Mouse (Mus musculus) forebrain, embryonic 13.5 days (tissue): ENCODE results near the gene Kcng3. TPM values are rescaled to one million over a fixed set of nuclear protein-coding genes. Genes with fewer than 3 reads are reported as not detected.

Experiments
- ATAC-seq: fragments of 200-750 bp; cut with Nextera tagmentation; 2 replicates; pipeline ENCODE4 v1.8.0; 2017
- H3K27ac ChIP-seq: fragments of 300-500 bp; sonication (generic); 2 replicates; pipeline ENCODE4 v1.5.1; 2015; ENCODE audit warnings: inconsistent platforms, mild to moderate bottlenecking, moderate library complexity
- H3K27me3 ChIP-seq: fragments of 300-500 bp; sonication (generic); 2 replicates; pipeline ENCODE4 v1.6.1; 2015; ENCODE audit warnings: mild to moderate bottlenecking, inconsistent platforms
- H3K36me3 ChIP-seq: fragments of 300-500 bp; sonication (generic); 2 replicates; pipeline ENCODE4 v1.6.1; 2015; ENCODE audit warnings: mild to moderate bottlenecking, inconsistent platforms; ENCODE audit not compliant: poor library complexity, severe bottlenecking
- H3K4me1 ChIP-seq: fragments of 300-500 bp; sonication (generic); 2 replicates; pipeline ENCODE4 v1.6.1; 2015; ENCODE audit warnings: inconsistent platforms
- H3K4me2 ChIP-seq: fragments of 300-500 bp; sonication (generic); 2 replicates; pipeline ENCODE4 v1.6.1; 2015; ENCODE audit warnings: inconsistent platforms, mild to moderate bottlenecking, moderate library complexity
- H3K4me3 ChIP-seq: fragments of 300-500 bp; sonication (generic); 2 replicates; pipeline ENCODE4 v1.5.1; 2015; ENCODE audit warnings: mild to moderate bottlenecking, inconsistent platforms
- H3K9ac ChIP-seq: fragments of 300-500 bp; sonication (generic); 2 replicates; pipeline ENCODE4 v1.6.1; 2015; ENCODE audit warnings: mild to moderate bottlenecking, inconsistent platforms
- H3K9me3 ChIP-seq: fragments of 300-500 bp; sonication (generic); replicated peaks from 2 replicates; pipeline ENCODE4 v1.6.1; 2016; ENCODE audit warnings: inconsistent platforms
- WGBS: fragments of 180-500 bp; shearing (Covaris S2); methylation state at CpG from one replicate; pipeline ENCODE4 v1.1.7; 2015; 5-methylcytosine and 5-hydroxymethylcytosine counted together
- polyA plus RNA-seq: library from polyadenylated mRNA; unstranded; fragments of >200 nt; fragmentation: Nextera tagmentation; extraction: Ambion mirVana; gene quantifications from 2 replicates; pipeline ENCODE4 v1.2.1, GENCODE M21; 2015

Gene Kcng3
- polyA plus RNA-seq = not detected in 2 replicates

DNA sequence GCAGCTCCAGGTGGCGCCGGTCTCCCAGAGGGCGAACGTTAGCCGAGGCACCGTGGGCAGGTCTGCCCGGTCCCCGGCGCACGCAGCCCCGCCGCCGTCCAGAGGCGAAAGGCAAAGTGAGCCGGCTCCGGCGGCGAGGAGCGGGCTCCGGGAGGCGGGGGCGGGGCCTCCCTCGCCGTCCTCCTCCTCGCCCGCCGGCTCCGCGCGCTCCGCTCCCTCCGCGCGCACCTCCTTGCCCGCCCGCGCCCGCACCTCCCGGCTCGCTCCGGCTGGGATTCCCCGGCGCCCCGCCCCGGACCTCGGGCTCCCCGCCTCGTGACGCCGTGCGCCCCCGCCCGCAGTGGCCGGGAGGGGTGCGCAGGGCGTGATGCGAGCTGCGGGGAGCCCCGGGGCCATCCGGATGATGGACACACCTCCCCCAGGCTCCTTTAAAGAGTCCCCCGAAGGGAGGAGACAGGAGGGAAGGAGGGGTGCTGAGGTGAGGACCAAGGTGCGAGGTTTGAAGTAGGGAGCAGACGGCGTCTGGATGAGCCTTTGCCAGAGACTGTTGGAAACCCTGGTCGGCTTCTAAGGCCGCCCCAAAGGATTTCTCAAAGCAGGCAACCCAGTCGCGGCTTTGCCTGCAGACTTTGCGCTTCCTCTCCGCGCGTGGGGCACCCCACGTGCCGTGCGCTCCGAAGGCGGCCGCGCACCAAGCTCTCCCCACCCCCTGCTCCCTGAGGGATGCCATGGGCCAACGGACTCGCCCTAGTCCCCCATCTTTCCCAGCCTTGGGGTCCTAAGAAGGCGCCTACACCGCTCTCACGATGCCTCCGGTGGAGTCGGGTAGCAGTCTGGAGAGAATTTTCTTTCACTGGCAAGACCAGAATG lies at the start of gene Kcng3:
Gene Kcng3 (minus strand): TSS at position 113 of the 870 bp plus-strand sequence.
- under 1% methylated on average over 79 of the region's 86 CpGs for WGBS
- Histone ChIP-seq H3K9me3 (no peaks in the 10 kb centered on the region), H3K4me3 (peak within 1 kb of the TSS; percentile 57), H3K36me3 (no peaks in the 10 kb centered on the region), H3K4me1 (peaks cover 31% of the 10 kb centered on the region), H3K27ac (no peak within 1 kb of the TSS), H3K27me3 (peaks cover 86% of the 10 kb centered on the region), H3K9ac (peak within 1 kb of the TSS; percentile 60), H3K4me2 (peak within 1 kb of the TSS; percentile 83)
- ATAC-seq = peak; percentile 59

DNA sequence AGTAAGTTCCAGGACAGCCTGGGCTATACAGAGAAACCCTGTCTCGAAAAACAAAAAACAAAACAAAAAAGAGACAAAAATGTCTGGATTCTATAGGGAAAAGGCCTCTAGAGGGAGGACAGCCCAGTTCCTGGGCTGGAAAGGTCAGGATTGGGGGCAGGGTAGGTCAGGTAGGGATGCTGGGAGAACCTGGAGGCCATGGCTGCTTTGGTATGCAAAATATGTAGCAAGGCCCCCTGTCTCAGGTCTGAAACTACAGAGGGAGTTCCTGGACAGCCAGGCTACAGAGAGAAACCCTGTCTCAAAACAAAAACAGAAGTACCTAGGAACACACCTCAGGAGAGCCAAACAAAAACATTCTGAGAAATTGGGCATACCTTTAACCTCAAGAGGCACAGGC lies 45.7 kb upstream of the Kcng3 start:
- Histone ChIP-seq H3K4me3 (no peak overlapping the region), H3K9ac (no peak overlapping the region), H3K27ac (no peak overlapping the region), H3K27me3 (no peaks in the 10 kb centered on the region), H3K4me2 (no peak overlapping the region), H3K36me3 (no peaks in the 10 kb centered on the region), H3K4me1 (no peaks in the 10 kb centered on the region), H3K9me3 (no peaks in the 10 kb centered on the region)
- no peak for ATAC-seq
- WGBS = 80% methylated on average over 1 of the region's 1 CpGs

DNA sequence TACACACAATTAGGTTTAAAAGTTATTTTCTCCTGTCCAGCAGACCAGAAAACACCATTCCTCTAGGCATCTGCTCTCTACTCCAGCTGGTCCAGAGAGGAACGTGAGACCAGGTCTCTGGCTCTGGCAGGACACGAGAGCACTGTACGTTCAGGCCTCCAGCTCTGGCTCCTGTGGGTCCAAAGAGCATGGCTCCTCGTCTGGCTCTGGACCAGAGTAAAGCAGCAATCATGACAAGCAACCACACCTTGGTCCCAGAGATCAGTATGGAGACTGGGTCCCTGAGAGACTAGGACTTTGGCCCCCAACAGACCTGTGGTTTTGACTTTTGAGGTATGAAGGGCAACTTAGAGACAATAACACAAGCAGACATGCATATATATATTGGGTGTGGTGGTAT lies 41.0 kb upstream of the Kcng3 start:
- Histone ChIP-seq H3K4me3 (no peak overlapping the region), H3K4me2 (no peak overlapping the region), H3K9ac (no peak overlapping the region), H3K27ac (no peak overlapping the region), H3K36me3 (no peaks in the 10 kb centered on the region), H3K27me3 (no peaks in the 10 kb centered on the region), H3K9me3 (no peaks in the 10 kb centered on the region), H3K4me1 (no peaks in the 10 kb centered on the region)
- 93% methylated on average over 4 of the region's 4 CpGs for WGBS
- ATAC-seq = no peak

DNA sequence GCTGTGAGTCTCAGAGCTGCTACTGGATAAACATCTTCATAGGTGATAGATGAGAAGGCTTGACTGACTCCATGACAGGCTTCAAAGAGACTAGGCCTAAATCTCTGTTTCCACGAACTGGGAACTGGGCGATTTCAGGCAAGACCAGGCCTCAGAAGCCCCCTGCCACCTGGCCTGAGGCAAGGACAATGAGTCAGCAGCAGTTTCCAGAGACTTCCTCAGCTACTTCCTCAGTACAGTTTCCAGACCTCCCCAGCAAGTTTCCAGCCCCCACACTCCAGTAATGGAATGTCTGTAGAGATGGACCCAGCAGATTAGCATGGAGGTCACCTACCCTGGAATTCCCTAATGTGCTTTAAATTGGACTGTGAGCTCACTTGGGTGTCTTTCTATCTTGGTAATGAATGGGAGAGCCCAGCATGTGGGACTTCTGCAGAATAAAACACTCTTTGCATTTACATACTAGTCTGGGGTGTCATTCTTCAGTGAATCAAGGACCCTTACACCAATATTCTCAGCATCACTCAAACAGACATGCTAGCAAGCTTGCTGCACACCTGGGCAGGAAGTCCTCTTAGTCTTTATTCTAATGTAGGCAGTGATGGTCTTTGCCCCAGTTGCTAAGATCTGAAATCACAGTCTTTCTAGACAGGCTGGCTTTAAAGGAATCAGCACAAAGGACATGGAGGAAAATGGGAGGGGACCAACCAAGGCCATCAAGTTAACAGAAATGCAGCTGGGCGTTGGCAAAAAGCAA lies 36.4 kb upstream of the Kcng3 start:
- no peak overlapping the region for H3K9ac ChIP-seq
- no peaks in the 10 kb centered on the region for H3K36me3 ChIP-seq
- H3K9me3 ChIP-seq = 0 out of 2 replicates have a peak, but pooled peaks cover 3% of the 10 kb centered on the region
- 87% methylated on average over 3 of the region's 3 CpGs for WGBS
- no peaks in the 10 kb centered on the region for H3K27me3 ChIP-seq
- no peak overlapping the region for H3K4me2 ChIP-seq
- H3K4me3 ChIP-seq = no peak overlapping the region
- H3K4me1 ChIP-seq = no peaks in the 10 kb centered on the region
- no peak for ATAC-seq
- no peak overlapping the region for H3K27ac ChIP-seq

DNA sequence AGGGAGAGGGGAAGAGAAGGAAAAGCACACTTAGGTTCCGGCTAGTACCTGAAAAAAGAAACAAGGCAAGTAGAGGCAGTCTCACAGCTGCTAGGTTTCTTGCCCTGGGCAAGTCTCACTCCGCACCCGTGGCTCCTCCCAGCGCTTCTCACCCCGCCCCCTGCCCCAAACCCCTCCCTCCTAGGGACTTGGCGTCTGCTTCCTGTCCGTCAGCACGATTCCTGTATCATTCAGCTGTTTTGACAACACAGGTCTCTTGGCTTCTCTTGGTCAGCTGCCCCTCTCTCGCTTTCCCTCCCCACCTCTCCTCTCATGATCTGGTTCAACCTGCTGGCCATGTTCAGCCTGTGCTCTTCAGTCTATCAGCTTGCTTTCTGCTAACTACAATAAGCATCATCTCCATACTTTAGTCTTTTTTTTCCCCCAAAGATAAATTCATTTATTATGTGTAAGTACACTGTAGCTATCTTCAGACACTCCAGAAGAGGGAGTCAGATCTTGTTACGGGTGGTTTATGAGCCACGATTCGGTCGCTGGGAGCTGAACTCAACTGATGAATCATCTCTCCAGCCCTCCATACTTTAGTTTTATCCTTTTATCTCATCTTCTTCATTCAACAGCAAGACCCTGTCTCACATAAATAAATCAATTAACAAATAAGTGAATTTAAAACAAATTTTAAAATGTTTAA lies 35.0 kb upstream of the Kcng3 start:
- WGBS = 83% methylated on average over 13 of the region's 13 CpGs
- no peak overlapping the region for H3K9ac ChIP-seq
- H3K4me2 ChIP-seq = no peak overlapping the region
- H3K27ac ChIP-seq = no peak overlapping the region
- 0 out of 2 replicates have a peak, but pooled peaks cover 3% of the 10 kb centered on the region for H3K9me3 ChIP-seq
- H3K4me1 ChIP-seq = no peaks in the 10 kb centered on the region
- no peak for ATAC-seq
- H3K36me3 ChIP-seq = no peaks in the 10 kb centered on the region
- H3K27me3 ChIP-seq = no peaks in the 10 kb centered on the region
- H3K4me3 ChIP-seq = no peak overlapping the region

DNA sequence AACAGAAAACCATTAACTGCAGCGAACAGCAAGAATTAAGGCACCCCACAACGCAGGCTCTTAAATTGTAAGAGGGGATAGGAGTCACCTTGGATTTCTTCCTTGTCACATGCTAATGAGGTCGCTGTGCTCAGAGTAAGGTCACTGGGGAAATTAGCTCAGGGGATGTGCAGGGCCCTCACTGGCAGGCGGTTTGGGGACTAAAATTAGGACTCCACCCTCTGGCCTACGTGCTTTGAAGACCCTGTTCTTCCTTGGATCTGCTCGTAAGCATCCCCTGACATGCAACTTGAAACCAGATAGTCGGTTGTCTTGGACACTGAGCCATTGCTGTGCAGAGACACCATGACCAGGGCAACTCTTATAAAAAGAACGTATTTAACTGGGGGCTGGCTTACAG lies 33.1 kb upstream of the Kcng3 start:
- H3K4me3 ChIP-seq = no peak overlapping the region
- H3K9ac ChIP-seq = no peak overlapping the region
- 0 out of 2 replicates have a peak, but pooled peaks cover 3% of the 10 kb centered on the region for H3K9me3 ChIP-seq
- H3K27me3 ChIP-seq = no peaks in the 10 kb centered on the region
- ATAC-seq = no peak
- 42% methylated on average over 8 of the region's 8 CpGs for WGBS
- H3K27ac ChIP-seq = no peak overlapping the region
- no peak overlapping the region for H3K4me2 ChIP-seq
- H3K36me3 ChIP-seq = no peaks in the 10 kb centered on the region
- no peaks in the 10 kb centered on the region for H3K4me1 ChIP-seq

DNA sequence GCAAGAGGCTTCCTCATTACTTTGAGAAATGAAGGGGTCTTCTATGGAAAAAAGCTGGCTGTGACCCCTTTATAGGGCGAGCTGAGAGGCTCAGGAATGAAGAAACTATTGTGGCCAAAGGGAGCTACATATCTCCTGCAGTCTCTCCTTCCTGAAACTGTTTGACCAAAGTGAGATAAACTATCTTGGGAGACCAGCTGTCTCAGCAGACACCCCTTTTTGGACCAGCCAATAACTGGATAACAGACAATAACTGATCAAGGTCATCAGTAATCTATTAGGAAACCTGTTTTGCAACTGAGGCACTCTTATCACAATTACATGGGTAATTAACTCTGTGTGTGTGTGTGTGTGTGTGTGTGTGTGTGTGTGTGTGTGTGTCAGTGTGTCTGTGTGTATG lies 27.2 kb upstream of the Kcng3 start:
- Histone ChIP-seq H3K27me3 (no peaks in the 10 kb centered on the region), H3K4me1 (no peaks in the 10 kb centered on the region), H3K9me3 (0 out of 2 replicates have a peak, but pooled peaks cover 3% of the 10 kb centered on the region), H3K36me3 (no peaks in the 10 kb centered on the region), H3K4me3 (no peak overlapping the region), H3K27ac (no peak overlapping the region), H3K4me2 (no peak overlapping the region), H3K9ac (no peak overlapping the region)
- no peak for ATAC-seq
- 57% methylated on average over 1 of the region's 1 CpGs for WGBS

DNA sequence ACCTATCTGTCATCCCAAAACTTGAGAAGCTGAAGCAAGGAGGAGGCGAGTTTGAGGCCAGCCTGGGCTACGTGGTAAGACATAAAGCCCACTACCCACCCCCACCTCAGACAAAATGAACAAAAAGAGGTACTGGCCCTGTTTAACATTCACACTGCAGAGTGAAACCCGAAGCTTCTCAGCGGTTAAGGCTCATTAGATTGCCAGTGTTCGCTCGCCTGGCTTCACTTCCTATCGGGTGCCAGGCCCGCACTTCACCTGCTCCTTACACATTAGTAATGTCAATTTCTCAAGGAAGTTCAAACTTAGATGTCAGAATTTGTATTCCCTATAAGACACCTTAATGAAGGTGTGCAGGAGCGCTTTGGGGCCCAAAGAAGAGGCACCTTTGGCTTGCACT lies 25.7 kb upstream of the Kcng3 start:
- 79% methylated on average over 9 of the region's 9 CpGs for WGBS
- Histone ChIP-seq H3K4me3 (no peak overlapping the region), H3K27me3 (no peaks in the 10 kb centered on the region), H3K27ac (no peak overlapping the region), H3K4me2 (no peak overlapping the region), H3K36me3 (no peaks in the 10 kb centered on the region), H3K9ac (no peak overlapping the region), H3K9me3 (no peaks in the 10 kb centered on the region), H3K4me1 (no peaks in the 10 kb centered on the region)
- ATAC-seq = no peak

DNA sequence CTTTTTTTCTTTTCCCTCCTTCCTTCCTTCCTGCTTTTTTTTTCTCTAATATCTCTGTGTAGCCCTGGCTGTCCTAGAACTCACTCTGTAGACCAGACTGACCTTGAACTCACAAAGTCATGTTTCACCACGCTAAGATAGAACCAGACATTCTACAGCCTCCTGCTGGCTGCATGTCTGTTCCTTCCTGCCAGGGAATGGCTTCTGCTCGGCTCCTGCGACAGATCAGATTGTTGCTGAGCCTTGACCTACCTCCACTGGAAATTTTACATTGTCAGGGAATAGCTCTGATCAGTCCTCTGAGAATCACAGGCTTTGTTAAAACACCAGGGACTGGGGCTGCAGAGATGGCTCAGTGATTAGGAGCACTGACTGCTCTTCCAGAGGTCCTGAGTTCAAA lies 24.0 kb upstream of the Kcng3 start:
- Histone ChIP-seq H3K4me2 (no peak overlapping the region), H3K27ac (no peak overlapping the region), H3K4me3 (no peak overlapping the region), H3K9ac (no peak overlapping the region), H3K9me3 (no peaks in the 10 kb centered on the region), H3K4me1 (no peaks in the 10 kb centered on the region), H3K36me3 (no peaks in the 10 kb centered on the region), H3K27me3 (no peaks in the 10 kb centered on the region)
- ATAC-seq = no peak
- WGBS = 85% methylated on average over 3 of the region's 3 CpGs

DNA sequence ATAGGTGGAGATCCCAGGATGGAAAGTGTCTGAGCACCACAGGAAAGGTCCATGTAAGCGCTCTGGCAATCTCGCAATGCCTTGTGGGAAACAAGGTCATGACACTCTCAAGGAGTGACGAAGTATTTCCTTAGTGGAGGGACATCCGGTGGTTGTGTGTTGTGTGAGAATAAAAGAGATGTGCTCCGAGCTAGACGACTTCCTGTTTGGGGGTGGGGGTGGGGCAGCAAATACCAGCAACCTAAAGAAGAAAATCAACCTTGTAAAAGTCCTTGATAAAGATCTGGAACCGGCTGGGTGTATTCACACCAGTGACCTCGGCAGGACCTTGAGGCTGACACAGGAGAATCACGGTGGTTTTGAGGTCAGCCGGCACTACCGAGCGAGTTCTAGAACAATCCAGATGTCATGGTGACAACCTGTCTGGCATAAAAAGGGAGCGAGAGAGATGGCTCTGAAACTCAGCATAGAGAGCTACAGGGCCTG lies 23.0 kb upstream of the Kcng3 start:
- Histone ChIP-seq H3K4me2 (no peak overlapping the region), H3K9me3 (no peaks in the 10 kb centered on the region), H3K27ac (no peak overlapping the region), H3K4me3 (no peak overlapping the region), H3K27me3 (no peaks in the 10 kb centered on the region), H3K4me1 (no peaks in the 10 kb centered on the region), H3K9ac (no peak overlapping the region), H3K36me3 (no peaks in the 10 kb centered on the region)
- WGBS = 89% methylated on average over 13 of the region's 13 CpGs
- no peak for ATAC-seq

DNA sequence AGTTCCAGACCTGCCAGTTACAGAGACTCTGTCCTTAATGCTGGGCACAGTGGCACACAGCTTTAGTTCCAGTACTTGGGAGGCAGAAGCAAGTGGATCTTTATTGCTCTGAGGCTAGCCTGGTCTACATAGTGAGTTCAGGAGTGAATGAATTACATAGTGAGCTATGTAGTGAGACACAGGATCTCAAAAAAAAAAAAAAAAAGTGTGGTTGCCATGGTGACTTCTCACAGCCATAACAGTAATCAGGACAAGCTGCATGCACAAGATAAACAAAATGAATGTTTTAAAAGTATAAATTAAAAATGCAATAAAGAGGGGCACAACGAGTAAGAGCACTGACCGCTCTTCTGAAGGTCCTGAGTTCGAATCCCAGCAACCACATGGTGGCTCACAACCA lies 21.9 kb upstream of the Kcng3 start:
- 86% methylated on average over 3 of the region's 3 CpGs for WGBS
- Histone ChIP-seq H3K4me1 (no peaks in the 10 kb centered on the region), H3K27me3 (no peaks in the 10 kb centered on the region), H3K9me3 (no peaks in the 10 kb centered on the region), H3K27ac (no peak overlapping the region), H3K36me3 (no peaks in the 10 kb centered on the region), H3K4me3 (no peak overlapping the region), H3K4me2 (no peak overlapping the region), H3K9ac (no peak overlapping the region)
- ATAC-seq = no peak
